Mouse (Mus musculus) gonadal fat pad, adult 2 months (tissue): ENCODE measurements around the gene Pik3cg. TPM values are rescaled to one million over a fixed set of nuclear protein-coding genes. Genes with fewer than 3 reads are reported as not detected.

Experiments
- DNase-seq: peaks from one replicate; pipeline ENCODE4 v3.0.0-alpha.2; 2012; ENCODE audit warnings: low read depth
- polyA plus RNA-seq: library from polyadenylated mRNA; depleted of rRNA; stranded (reverse); fragments of >200 nt; gene quantifications from 2 replicates; pipeline ENCODE4 v1.2.3, GENCODE M21; 2012; rRNA removed

Gene Pik3cg
- polyA plus RNA-seq, 1 experiment: 2.4 TPM

GRCm38 (mm10) chr12:32144513-32144912 is 63.9 kb downstream of the Pik3cg start:
- no peak for DNase-seq

- no peak for DNase-seq
Measured at GRCm38 (mm10) chr12:32143782-32144181, 64.7 kb downstream of the Pik3cg start.

- no peak for DNase-seq
Measured at GRCm38 (mm10) chr12:32143151-32143550, 65.3 kb downstream of the Pik3cg start.

- DNase-seq: no peak
Measured at GRCm38 (mm10) chr12:32141766-32142165, 66.7 kb downstream of the Pik3cg start.

GRCm38 (mm10) chr12:32138831-32139230 is 69.6 kb downstream of the Pik3cg start:
- no peak for DNase-seq

GRCm38 (mm10) chr12:32138362-32138761 is 70.1 kb downstream of the Pik3cg start:
- DNase-seq: no peak

- DNase-seq: no peak
Measured at GRCm38 (mm10) chr12:32137542-32137941, 70.9 kb downstream of the Pik3cg start.

GRCm38 (mm10) chr12:32127599-32128507 is 80.6 kb downstream of the Pik3cg start:
- no peak for DNase-seq

- DNase-seq: no peak
Measured at GRCm38 (mm10) chr12:32127158-32127557, 81.3 kb downstream of the Pik3cg start.

- no peak for DNase-seq
Measured at GRCm38 (mm10) chr12:32124456-32124855, 84.0 kb downstream of the Pik3cg start.

- DNase-seq: no peak
Measured at GRCm38 (mm10) chr12:32124030-32124429, 84.4 kb downstream of the Pik3cg start.

- no peak for DNase-seq
Measured at GRCm38 (mm10) chr12:32123559-32123958, 84.9 kb downstream of the Pik3cg start.

Other genes starting within 250 kb of the Pik3cg start
- 57.1 and 70.8 TPM in 2 replicates for gene Prkar2b, start 147.4 kb downstream of the Pik3cg start, polyA plus RNA-seq
- 8.9 and 11.8 TPM in 2 replicates for gene Ccdc71l, start 170.0 kb upstream of the Pik3cg start, polyA plus RNA-seq